Mouse (Mus musculus) left cerebral cortex, postnatal 25 days (tissue): ENCODE data around the gene Dgcr6. TPM values are rescaled to one million over a fixed set of nuclear protein-coding genes. Genes with fewer than 3 reads are reported as not detected.

ENCODE experiments used
- DNase-seq, 2 experiments: peaks; one replicate each; pipeline ENCODE4 v3.0.0; 2022; ENCODE audit warnings: low spot score in 2 of 2, mixed read lengths in 1 of 2
- intact Hi-C: fragments of 180-260 bp; cut with DNase I; formaldehyde crosslinking; loops from one replicate; pipeline ENCODE4 v1.15.1; 2025
- total RNA-seq, 2 experiments: library from RNA; stranded (reverse); gene quantifications; 2 replicates each; pipeline ENCODE4 v1.2.3; 2021

The Dgcr6 gene
- total RNA-seq, 2 experiments from 2014 or later = 82.6 to 91.8 TPM

GRCm38 (mm10) chr16:18066060-18067009 lies 13.7 kb downstream of the Dgcr6 start:
- intact Hi-C loops = no loop called here
- peak; percentile 92 to 95 for DNase-seq

- no peak for DNase-seq
- intact Hi-C loops = no loop called here
Observed at GRCm38 (mm10) chr16:18068653-18069376, 16.2 kb downstream of the Dgcr6 start.

DNA sequence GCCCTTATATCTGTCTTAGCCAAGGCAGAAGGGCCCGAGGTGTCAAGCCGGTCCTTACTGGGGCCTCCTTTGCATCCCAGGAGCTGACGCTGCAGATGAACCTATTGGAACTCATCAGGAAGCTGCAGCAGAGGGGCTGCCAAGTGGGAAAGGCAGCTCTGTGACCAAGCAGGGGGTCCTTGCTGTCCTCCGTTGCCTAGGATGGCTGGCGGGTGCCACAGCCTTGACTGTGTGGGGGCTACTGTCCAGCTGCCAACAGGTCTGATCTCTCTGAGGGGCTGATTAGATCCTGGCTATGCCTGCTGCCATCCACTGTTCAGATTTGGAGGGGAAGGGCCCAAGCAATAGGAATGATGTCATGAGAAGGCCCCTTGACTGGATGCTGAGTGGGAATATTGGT lies 18.1 kb downstream of the Dgcr6 start:
- intact Hi-C loops = no loop called here
- DNase-seq = no peak

GRCm38 (mm10) chr16:18072089-18072488 lies 19.4 kb downstream of the Dgcr6 start:
- intact Hi-C loops = no loop called here
- no peak for DNase-seq

- intact Hi-C loops = no loop called here
- no peak for DNase-seq
Observed at GRCm38 (mm10) chr16:18073259-18073962, 20.8 kb downstream of the Dgcr6 start.

DNA sequence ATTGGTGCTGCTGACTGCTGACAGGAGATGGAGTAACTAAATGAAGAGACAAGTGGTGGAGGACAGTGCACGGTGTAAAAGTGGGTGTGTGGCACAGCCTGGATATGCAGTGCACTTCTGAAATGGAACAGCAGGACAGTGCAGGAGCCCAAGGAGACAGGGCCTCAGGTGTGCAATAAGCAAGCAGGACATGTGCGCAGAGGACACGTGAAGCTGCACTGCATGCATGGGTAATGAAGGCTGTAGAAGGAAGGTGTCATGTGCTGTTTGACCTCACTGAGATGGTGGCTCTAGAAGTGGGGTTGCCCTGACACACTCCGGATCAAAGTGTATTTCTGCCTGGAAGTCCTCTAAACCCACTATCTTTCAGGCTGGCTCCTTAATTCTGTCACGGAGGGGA lies 22.0 kb downstream of the Dgcr6 start:
- no peak for DNase-seq
- intact Hi-C loops = no loop called here

GRCm38 (mm10) chr16:18075201-18075600 lies 22.5 kb downstream of the Dgcr6 start:
- intact Hi-C loops = no loop called here
- DNase-seq = no peak

DNA sequence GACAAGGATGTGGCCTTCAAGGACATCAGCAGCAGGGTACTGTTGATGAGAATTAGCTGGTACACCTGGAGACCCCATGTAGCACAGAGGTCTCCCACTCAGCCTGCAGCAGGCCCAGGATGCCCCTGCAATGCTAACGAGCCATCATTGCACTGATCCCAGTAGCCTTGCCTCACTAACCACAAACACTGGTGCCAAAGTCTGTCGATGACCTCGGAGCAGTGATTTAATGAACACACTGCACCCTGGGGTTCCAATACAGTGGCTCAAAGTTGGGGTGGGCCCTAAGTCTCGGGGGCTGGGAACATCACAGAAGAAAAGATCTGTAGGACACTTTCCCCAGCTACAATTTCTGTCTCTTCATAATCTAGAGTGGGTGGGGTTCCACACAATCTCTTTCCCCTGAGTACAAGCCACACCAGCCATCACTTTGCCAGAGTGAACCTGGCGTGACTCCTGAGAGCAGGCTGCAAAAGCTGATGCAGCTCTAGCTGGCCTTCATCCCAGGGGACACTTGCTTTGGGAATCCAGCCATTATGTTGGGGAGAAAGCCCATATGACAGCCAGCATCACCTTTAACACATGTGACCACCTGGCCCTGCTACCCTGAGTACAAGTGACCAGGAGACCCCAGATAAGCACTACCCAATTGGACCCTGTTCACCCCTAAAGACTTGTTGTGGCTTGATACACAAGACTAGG lies 25.8 kb downstream of the Dgcr6 start:
- DNase-seq = no peak
- intact Hi-C loops = no loop called here

GRCm38 (mm10) chr16:18079300-18079699 lies 26.6 kb downstream of the Dgcr6 start:
- no peak for DNase-seq
- intact Hi-C loops = no loop called here

DNA sequence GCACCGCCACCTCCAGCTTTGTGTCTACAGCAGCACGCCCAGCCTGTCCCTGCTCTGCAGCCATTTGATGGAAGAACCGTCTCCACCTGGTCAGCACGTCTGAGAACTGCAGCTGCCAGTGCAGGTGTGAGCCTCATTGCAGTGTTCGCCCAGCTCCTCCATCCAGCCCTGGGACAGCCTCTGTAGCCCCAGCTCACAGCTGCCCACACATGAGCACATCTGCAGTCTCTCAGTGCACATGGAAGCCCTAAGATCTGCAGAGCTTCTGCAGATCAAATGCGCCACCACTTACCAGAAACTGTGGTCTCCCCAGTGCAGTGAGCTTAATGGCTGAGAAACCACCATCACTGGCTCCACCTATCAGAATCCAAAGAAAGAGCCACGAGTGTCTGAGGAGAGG lies 27.5 kb downstream of the Dgcr6 start:
- intact Hi-C loops = no loop called here
- no peak for DNase-seq

GRCm38 (mm10) chr16:18081149-18081827 lies 28.6 kb downstream of the Dgcr6 start:
- DNase-seq = no peak
- intact Hi-C loops = no loop called here

- intact Hi-C loops = no loop called here
- DNase-seq = no peak
Observed at GRCm38 (mm10) chr16:18082291-18082690, 29.6 kb downstream of the Dgcr6 start.

DNA sequence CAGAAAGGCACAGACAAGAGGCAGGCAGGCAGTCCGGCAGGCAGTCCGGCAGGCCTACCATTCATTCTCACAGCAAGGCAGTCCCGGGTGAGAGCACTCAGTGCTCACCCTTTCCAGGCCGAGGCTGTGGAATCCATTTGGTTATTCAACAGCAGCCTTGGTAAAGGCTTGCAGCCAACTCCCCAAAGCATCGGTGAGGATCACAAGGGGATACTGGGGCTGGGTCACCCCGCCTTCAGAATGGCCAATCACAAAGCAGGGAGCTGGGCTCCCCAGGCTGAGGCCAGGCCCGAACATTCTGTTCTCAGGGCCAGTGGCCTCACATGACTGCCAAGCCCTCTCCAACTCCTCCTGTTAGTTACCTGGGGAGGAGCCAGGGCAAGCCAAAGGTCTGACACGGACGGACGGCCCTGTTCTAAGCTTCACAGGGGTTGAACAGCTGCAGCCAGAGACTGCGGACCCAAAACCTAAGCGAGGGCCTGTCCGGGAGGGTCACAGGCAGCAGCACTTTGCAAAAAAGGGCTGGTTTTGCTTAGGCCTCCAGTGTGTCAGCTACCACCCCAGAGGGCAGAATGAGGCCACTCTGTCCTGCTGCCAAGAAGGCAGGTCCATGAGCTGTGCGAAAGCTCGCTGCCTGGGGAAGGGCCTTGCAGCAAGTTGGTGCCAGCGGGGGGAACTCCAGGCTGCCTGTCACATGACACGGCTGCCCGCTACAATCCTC lies 30.7 kb downstream of the Dgcr6 start:
- peak; percentile 53 to 79 for DNase-seq
- intact Hi-C loops = no loop called here

- DNase-seq = no peak
- intact Hi-C loops = no loop called here
Observed at GRCm38 (mm10) chr16:18084262-18084661, 31.6 kb downstream of the Dgcr6 start.

GRCm38 (mm10) chr16:18087101-18087500 lies 34.4 kb downstream of the Dgcr6 start:
- no peak for DNase-seq
- intact Hi-C loops = no loop called here

DNA sequence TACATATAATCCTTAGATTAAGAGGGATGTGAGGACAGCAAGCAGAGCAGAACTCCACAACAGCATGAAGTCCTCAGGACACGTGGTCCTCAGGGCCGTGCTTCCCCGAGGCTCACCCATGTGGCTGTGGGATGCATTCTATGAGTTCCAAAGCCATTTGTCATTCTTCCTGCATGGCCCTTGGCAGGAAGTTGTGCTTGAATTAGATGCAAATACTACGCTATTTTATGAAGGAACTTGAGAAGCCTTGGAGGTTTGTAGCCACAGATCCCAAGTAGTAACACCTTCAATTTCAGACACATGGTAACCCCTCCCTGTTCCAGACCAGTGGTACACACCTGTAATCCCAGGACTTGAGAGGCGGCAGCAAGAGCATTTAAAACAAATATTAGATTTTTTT lies 43.7 kb downstream of the Dgcr6 start:
- DNase-seq = no peak

DNA sequence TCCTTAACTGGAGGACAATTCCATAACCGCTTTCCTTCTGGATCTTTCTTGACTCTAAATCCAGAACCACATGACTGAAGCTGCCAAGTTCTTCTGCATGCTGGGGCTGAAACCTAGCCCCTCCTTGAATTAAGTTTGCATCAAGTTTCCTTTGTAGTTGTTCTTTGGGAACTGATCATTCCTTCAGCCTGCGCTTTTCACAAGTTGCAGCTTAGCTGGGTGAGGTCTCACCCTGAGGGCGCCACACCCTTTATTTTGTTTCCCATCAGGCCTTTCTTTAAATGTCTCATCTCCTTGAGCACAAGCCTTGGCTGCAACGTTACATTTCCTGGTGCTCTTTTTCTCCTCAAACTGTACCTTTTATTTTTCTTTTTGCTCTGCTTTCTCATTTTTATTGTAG lies 50.2 kb downstream of the Dgcr6 start:
- DNase-seq = no peak
- intact Hi-C loops = no loop called here

More for the DNA sequence above, 43.7 kb downstream of the Dgcr6 start:
- intact Hi-C loops = no loop called here

- intact Hi-C loops = no loop called here
- no peak for DNase-seq
Observed at GRCm38 (mm10) chr16:18103366-18103765, 50.7 kb downstream of the Dgcr6 start.
